Mouse (Mus musculus) kidney, embryonic 14.5 days (tissue): ENCODE results near the gene Sdc3. TPM values are rescaled to one million over a fixed set of nuclear protein-coding genes. Genes with fewer than 3 reads are reported as not detected.

ENCODE experiments used
- ATAC-seq: fragments of 200-750 bp; cut with Nextera tagmentation; 2 replicates; pipeline ENCODE4 v1.8.0; 2017; ENCODE audit warnings: moderate number of reproducible peaks, mild to moderate bottlenecking, moderate TSS enrichment, moderate library complexity; ENCODE audit not compliant: low FRiP score, low TSS enrichment
- H3K27ac ChIP-seq: fragments of 300-500 bp; sonication (generic); 2 replicates; pipeline ENCODE4 v1.5.1; 2014; ENCODE audit warnings: low read depth, mild to moderate bottlenecking, low read length, moderate library complexity, mixed read lengths
- H3K27me3 ChIP-seq: fragments of 300-500 bp; sonication (generic); 2 replicates; pipeline ENCODE4 v1.6.1; 2014; ENCODE audit warnings: mild to moderate bottlenecking, low read length; ENCODE audit not compliant: control insufficient read depth, insufficient read depth
- H3K36me3 ChIP-seq: fragments of 300-500 bp; sonication (generic); 2 replicates; pipeline ENCODE4 v1.6.1; 2014; ENCODE audit warnings: low read length, mixed read lengths; ENCODE audit not compliant: control insufficient read depth, insufficient read depth
- H3K4me1 ChIP-seq: fragments of 300-500 bp; sonication (generic); 2 replicates; pipeline ENCODE4 v1.6.1; 2014; ENCODE audit warnings: low read length, mixed read lengths; ENCODE audit not compliant: control insufficient read depth, insufficient read depth
- H3K4me2 ChIP-seq: fragments of 300-500 bp; sonication (generic); replicated peaks from 2 replicates; pipeline ENCODE4 v1.6.1; 2014; ENCODE audit warnings: low read depth, mild to moderate bottlenecking, low read length
- H3K4me3 ChIP-seq: fragments of 300-500 bp; sonication (generic); 2 replicates; pipeline ENCODE4 v1.5.1; 2014; ENCODE audit warnings: mild to moderate bottlenecking, low read length
- H3K9ac ChIP-seq: fragments of 300-500 bp; sonication (generic); 2 replicates; pipeline ENCODE4 v1.6.1; 2014; ENCODE audit warnings: low read depth, mild to moderate bottlenecking, low read length, moderate library complexity
- H3K9me3 ChIP-seq: fragments of 300-500 bp; sonication (generic); 2 replicates; pipeline ENCODE4 v1.6.1; 2016; ENCODE audit warnings: low read length; ENCODE audit not compliant: control insufficient read depth
- WGBS: fragments of 180-500 bp; shearing (Covaris S2); extraction: QIAGEN DNeasy Blood & Tissue Kit; methylation state at CpG from one replicate; pipeline ENCODE4 v1.1.7; 2014; 5-methylcytosine and 5-hydroxymethylcytosine counted together
- polyA plus RNA-seq: library from polyadenylated mRNA; unstranded; fragments of >200 nt; fragmentation: Nextera tagmentation; extraction: Ambion mirVana; gene quantifications from 2 replicates; pipeline ENCODE4 v1.2.1, GENCODE M21; 2014

Sdc3 gene
- polyA plus RNA-seq, 1 experiment from 2014 or later = 15.8 TPM

GRCm38 (mm10) chr4:130761809-130762208 lies 30.5 kb upstream of the Sdc3 start:
- 78% methylated on average over 5 of the region's 5 CpGs for WGBS
- no peak overlapping the region for H3K4me2 ChIP-seq
- no peak overlapping the region for H3K27ac ChIP-seq
- no peaks in the 10 kb centered on the region for H3K27me3 ChIP-seq
- H3K9ac ChIP-seq = no peak overlapping the region
- peaks cover 87% of the 10 kb centered on the region for H3K36me3 ChIP-seq
- no peaks in the 10 kb centered on the region for H3K9me3 ChIP-seq
- H3K4me3 ChIP-seq = no peak overlapping the region
- ATAC-seq = no peak
- H3K4me1 ChIP-seq = no peaks in the 10 kb centered on the region

- no peak overlapping the region for H3K4me2 ChIP-seq
- H3K4me3 ChIP-seq = no peak overlapping the region
- ATAC-seq = no peak
- no peaks in the 10 kb centered on the region for H3K4me1 ChIP-seq
- H3K9me3 ChIP-seq = no peaks in the 10 kb centered on the region
- WGBS = 81% methylated on average over 7 of the region's 7 CpGs
- no peaks in the 10 kb centered on the region for H3K27me3 ChIP-seq
- H3K27ac ChIP-seq = no peak overlapping the region
- H3K36me3 ChIP-seq = peaks cover 90% of the 10 kb centered on the region
- no peak overlapping the region for H3K9ac ChIP-seq
Measured at GRCm38 (mm10) chr4:130765399-130766160, 26.8 kb upstream of the Sdc3 start.

GRCm38 (mm10) chr4:130766387-130766786 lies 25.9 kb upstream of the Sdc3 start:
- H3K36me3 ChIP-seq = peaks cover 89% of the 10 kb centered on the region
- no peak overlapping the region for H3K9ac ChIP-seq
- H3K4me1 ChIP-seq = no peaks in the 10 kb centered on the region
- H3K27me3 ChIP-seq = no peaks in the 10 kb centered on the region
- H3K4me3 ChIP-seq = no peak overlapping the region
- 97% methylated on average over 1 of the region's 2 CpGs for WGBS
- no peaks in the 10 kb centered on the region for H3K9me3 ChIP-seq
- no peak for ATAC-seq
- H3K4me2 ChIP-seq = no peak overlapping the region
- no peak overlapping the region for H3K27ac ChIP-seq

GRCm38 (mm10) chr4:130766926-130767325 lies 25.4 kb upstream of the Sdc3 start:
- H3K9me3 ChIP-seq = no peaks in the 10 kb centered on the region
- 88% methylated on average over 4 of the region's 4 CpGs for WGBS

GRCm38 (mm10) chr4:130773899-130774298 lies 18.4 kb upstream of the Sdc3 start:
- Histone ChIP-seq H3K9ac (no peak overlapping the region), H3K36me3 (peaks cover 94% of the 10 kb centered on the region), H3K27me3 (no peaks in the 10 kb centered on the region), H3K4me3 (no peak overlapping the region), H3K27ac (no peak overlapping the region), H3K4me1 (no peaks in the 10 kb centered on the region; the same call in none of the 2 replicates), H3K4me2 (no peak overlapping the region), H3K9me3 (no peaks in the 10 kb centered on the region)
- WGBS = 92% methylated on average over 4 of the region's 4 CpGs
- ATAC-seq = no peak

More at GRCm38 (mm10) chr4:130766926-130767325, 25.4 kb upstream of the Sdc3 start:
- Histone ChIP-seq H3K9ac (no peak overlapping the region), H3K4me2 (no peak overlapping the region), H3K4me1 (no peaks in the 10 kb centered on the region), H3K4me3 (no peak overlapping the region), H3K27ac (no peak overlapping the region), H3K36me3 (peaks cover 89% of the 10 kb centered on the region), H3K27me3 (no peaks in the 10 kb centered on the region)
- no peak for ATAC-seq

GRCm38 (mm10) chr4:130774822-130775221 lies 17.5 kb upstream of the Sdc3 start:
- WGBS = 95% methylated on average over 4 of the region's 4 CpGs
- Histone ChIP-seq H3K4me2 (no peak overlapping the region), H3K4me1 (no peaks in the 10 kb centered on the region; the same call in none of the 2 replicates), H3K4me3 (no peak overlapping the region), H3K9ac (no peak overlapping the region), H3K36me3 (peaks cover 95% of the 10 kb centered on the region), H3K27ac (no peak overlapping the region), H3K9me3 (no peaks in the 10 kb centered on the region), H3K27me3 (no peaks in the 10 kb centered on the region)
- no peak for ATAC-seq

DNA sequence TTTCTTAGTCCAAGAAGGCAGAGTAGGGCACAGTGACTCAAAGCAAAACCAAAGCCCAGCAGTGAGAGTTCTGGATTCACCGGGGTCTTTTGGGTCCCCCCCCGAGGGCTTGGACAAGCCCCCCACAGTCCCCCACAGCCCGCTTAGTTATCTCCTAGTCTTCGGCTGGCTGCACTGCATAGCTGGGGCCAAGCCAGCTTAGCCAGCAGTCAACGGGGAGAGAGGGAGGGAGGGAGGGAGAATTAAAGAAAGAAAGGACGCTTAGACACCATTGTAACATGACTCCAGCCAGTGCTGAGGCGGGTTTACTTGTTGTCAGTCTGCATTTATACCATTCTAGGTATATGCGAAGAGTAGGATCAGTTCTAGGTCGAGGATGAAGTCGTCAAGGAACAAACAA lies 14.7 kb upstream of the Sdc3 start:
- Histone ChIP-seq H3K36me3 (peaks cover 87% of the 10 kb centered on the region), H3K27me3 (no peaks in the 10 kb centered on the region), H3K9me3 (no peaks in the 10 kb centered on the region), H3K4me2 (no peak overlapping the region), H3K4me1 (no peaks in the 10 kb centered on the region; the same call in none of the 2 replicates), H3K9ac (no peak overlapping the region), H3K4me3 (no peak overlapping the region), H3K27ac (no peak overlapping the region)
- WGBS = 59% methylated on average over 10 of the region's 10 CpGs
- no peak for ATAC-seq

DNA sequence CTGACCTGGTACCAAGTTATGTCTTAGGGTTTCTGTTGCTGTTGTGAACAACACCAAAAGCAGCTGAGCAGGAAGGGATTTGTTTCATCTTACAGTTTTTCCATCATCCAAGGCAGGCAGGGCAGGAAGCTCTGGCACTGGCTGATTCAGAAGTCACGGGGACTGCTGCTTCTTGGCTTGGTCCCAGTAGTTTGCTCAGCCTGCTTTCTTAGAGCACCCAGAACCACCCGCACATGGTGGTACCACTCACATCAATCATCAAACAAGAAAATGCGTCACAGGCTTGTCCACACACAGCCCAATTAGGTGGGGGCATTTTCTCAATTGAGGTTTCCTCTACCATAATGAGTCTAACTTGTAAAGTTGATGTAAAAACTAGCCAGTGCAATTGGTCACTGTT lies 13.3 kb upstream of the Sdc3 start:
- Histone ChIP-seq H3K4me3 (no peak overlapping the region), H3K4me2 (no peak overlapping the region), H3K27me3 (no peaks in the 10 kb centered on the region), H3K9me3 (no peaks in the 10 kb centered on the region), H3K4me1 (no peaks in the 10 kb centered on the region; the same call in none of the 2 replicates), H3K36me3 (peaks cover 73% of the 10 kb centered on the region), H3K27ac (no peak overlapping the region), H3K9ac (no peak overlapping the region)
- 88% methylated on average over 3 of the region's 3 CpGs for WGBS
- ATAC-seq = no peak

DNA sequence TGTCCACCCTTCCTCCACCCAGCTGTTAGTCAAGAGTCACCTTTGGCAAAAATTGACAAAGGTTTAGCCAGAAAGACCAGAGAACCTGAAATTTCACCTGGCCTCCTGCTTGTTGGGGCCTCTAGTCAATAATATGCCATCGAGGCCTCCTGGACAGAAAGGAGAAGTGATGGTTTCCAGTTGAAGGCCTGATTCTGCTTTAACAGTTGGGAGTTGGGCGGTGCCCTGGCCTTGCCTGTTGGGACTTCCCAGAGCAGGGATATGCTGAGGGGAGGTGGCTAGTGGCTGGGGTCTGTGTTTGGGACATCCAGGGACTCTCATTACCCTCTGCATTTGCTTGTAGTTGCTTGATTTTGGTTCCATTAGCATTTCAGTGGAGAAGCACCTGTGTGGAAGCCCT lies 9.8 kb upstream of the Sdc3 start:
- H3K4me3 ChIP-seq = no peak overlapping the region
- WGBS = 87% methylated on average over 2 of the region's 2 CpGs
- H3K36me3 ChIP-seq = peaks cover 42% of the 10 kb centered on the region
- no peak overlapping the region for H3K4me2 ChIP-seq
- H3K4me1 ChIP-seq = no peaks in the 10 kb centered on the region; the same call in 1 of the 2 replicates
- H3K9me3 ChIP-seq = no peaks in the 10 kb centered on the region
- H3K27ac ChIP-seq = no peak overlapping the region
- no peaks in the 10 kb centered on the region for H3K27me3 ChIP-seq
- no peak for ATAC-seq
- no peak overlapping the region for H3K9ac ChIP-seq
